Mouse (Mus musculus) MEL (cell line): ENCODE results near the gene Inpp5a. TPM values are rescaled to one million over a fixed set of nuclear protein-coding genes. Genes with fewer than 3 reads are reported as not detected.

Experiments
- DNase-seq: peaks from one replicate; pipeline ENCODE4 v3.0.0; 2011; ENCODE audit warnings: low read depth, low spot score
- H3K27ac ChIP-seq: 2 replicates; pipeline ENCODE4 v1.5.1; 2012; ENCODE audit warnings: low read depth, mild to moderate bottlenecking, control low read depth, low read length, moderate library complexity; ENCODE audit not compliant: control insufficient read depth
- H3K27me3 ChIP-seq, 2 experiments: fragments of 150-350 bp in 1 of 2; sonication (generic) in 1 of 2; 2 replicates each; pipeline ENCODE4 v1.6.1; 2012; ENCODE audit warnings: low read length in 2 of 2, mild to moderate bottlenecking in 2 of 2, improper control_type of control experiment in 1 of 2, moderate library complexity in 1 of 2; ENCODE audit not compliant: insufficient read depth in 2 of 2, control insufficient read depth in 1 of 2
- H3K36me3 ChIP-seq, 2 experiments: 2 replicates each; pipeline ENCODE4 v1.6.1; 2012 to 2014; ENCODE audit warnings: low read length in 2 of 2, improper control_type of control experiment in 1 of 2, inconsistent platforms in 1 of 2, mild to moderate bottlenecking in 1 of 2; ENCODE audit not compliant: insufficient read depth in 2 of 2, control insufficient read depth in 1 of 2
- H3K4me1 ChIP-seq, 2 experiments: fragments of 150-350 bp in 1 of 2; sonication (generic) in 1 of 2; 2 replicates each; pipeline ENCODE4 v1.6.1; 2012; ENCODE audit warnings: low read length in 2 of 2, improper control_type of control experiment in 1 of 2, mild to moderate bottlenecking in 1 of 2; ENCODE audit not compliant: insufficient read depth in 2 of 2, control insufficient read depth in 1 of 2
- H3K4me3 ChIP-seq, 2 experiments: fragments of 150-350 bp in 1 of 2; sonication (generic) in 1 of 2; 2 replicates each; pipeline ENCODE4 v1.5.1; 2012; ENCODE audit warnings: low read depth in 2 of 2, low read length in 2 of 2, mild to moderate bottlenecking in 2 of 2, moderate library complexity in 2 of 2, control low read depth in 1 of 2, improper control_type of control experiment in 1 of 2; ENCODE audit not compliant: control insufficient read depth in 1 of 2, insufficient read depth in 1 of 2
- H3K79me2 ChIP-seq: 2 replicates; pipeline ENCODE4 v1.6.1; 2012; ENCODE audit warnings: mild to moderate bottlenecking, low read length, moderate library complexity; ENCODE audit not compliant: control insufficient read depth, poor library complexity, insufficient read depth
- H3K9ac ChIP-seq: 2 replicates; pipeline ENCODE4 v1.6.1; 2012; ENCODE audit warnings: low read depth, mild to moderate bottlenecking, control low read depth, low read length, moderate library complexity; ENCODE audit not compliant: control insufficient read depth, poor library complexity, severe bottlenecking
- H3K9me3 ChIP-seq: fragments of 150-350 bp; sonication (generic); replicated peaks from 2 replicates; pipeline ENCODE4 v1.6.1; 2012; ENCODE audit warnings: mild to moderate bottlenecking, low read length, improper control_type of control experiment, moderate library complexity; ENCODE audit not compliant: insufficient read depth
- BHLHE40 ChIP-seq: IDR thresholded peaks from 2 replicates; pipeline ENCODE4 v1.6.1; 2012; ENCODE audit warnings: low read depth, mild to moderate bottlenecking, inconsistent platforms, low read length, improper control_type of control experiment, borderline replicate concordance
- CHD1 ChIP-seq: IDR thresholded peaks from 2 replicates; pipeline ENCODE4 v1.6.1; 2012; ENCODE audit warnings: low read depth, mild to moderate bottlenecking, inconsistent platforms, low read length, improper control_type of control experiment
- CTCF ChIP-seq, 3 experiments: IDR thresholded peaks in 2 of 3; conservative IDR thresholded peaks in 1 of 3; 2 replicates each; pipeline ENCODE4 v1.5.1; 2011 to 2012; ENCODE audit warnings: low read length in 3 of 3, low read depth in 2 of 3, mild to moderate bottlenecking in 2 of 3, improper control_type of control experiment in 1 of 3, inconsistent platforms in 1 of 3, mixed read lengths in 1 of 3, moderate library complexity in 1 of 3; ENCODE audit not compliant: control insufficient read depth in 1 of 3, insufficient read depth in 1 of 3, poor library complexity in 1 of 3, severe bottlenecking in 1 of 3
- EP300 ChIP-seq, 2 experiments: IDR thresholded peaks; 2 replicates each; pipeline ENCODE4 v1.6.1; 2011; ENCODE audit warnings: improper control_type of control experiment in 2 of 2, low read length in 2 of 2, low read depth in 1 of 2, mild to moderate bottlenecking in 1 of 2
- ETS1 ChIP-seq: IDR thresholded peaks from 2 replicates; pipeline ENCODE4 v1.6.1; 2012; ENCODE audit warnings: low read depth, mild to moderate bottlenecking, inconsistent platforms, low read length, improper control_type of control experiment, moderate library complexity
- GABPA ChIP-seq: IDR thresholded peaks from 2 replicates; pipeline ENCODE4 v1.6.1; 2012; ENCODE audit warnings: low read depth, mild to moderate bottlenecking, inconsistent platforms, low read length, improper control_type of control experiment, moderate library complexity
- GATA1 ChIP-seq: IDR thresholded peaks from 2 replicates; pipeline ENCODE4 v1.6.1; 2011; ENCODE audit warnings: low read depth, low read length, improper control_type of control experiment
- MAFK ChIP-seq: IDR thresholded peaks from 2 replicates; pipeline ENCODE4 v1.6.1; 2011; ENCODE audit warnings: low read depth, mild to moderate bottlenecking, low read length, improper control_type of control experiment, borderline replicate concordance
- MAX ChIP-seq: IDR thresholded peaks from 2 replicates; pipeline ENCODE4 v1.6.1; 2011; ENCODE audit warnings: low read length, improper control_type of control experiment
- MYC ChIP-seq: IDR thresholded peaks from 2 replicates; pipeline ENCODE4 v1.6.1; 2011; ENCODE audit warnings: low read depth, mild to moderate bottlenecking, low read length, improper control_type of control experiment, moderate library complexity
- POLR2A ChIP-seq, 2 experiments: IDR thresholded peaks; 2 replicates each; pipeline ENCODE4 v1.6.1; 2011 to 2012; ENCODE audit warnings: low read length in 2 of 2, mild to moderate bottlenecking in 2 of 2, control low read depth in 1 of 2, improper control_type of control experiment in 1 of 2, low read depth in 1 of 2, moderate library complexity in 1 of 2; ENCODE audit not compliant: control insufficient read depth in 1 of 2, insufficient read depth in 1 of 2, poor library complexity in 1 of 2
- POLR2AphosphoS2 ChIP-seq: IDR thresholded peaks from 2 replicates; pipeline ENCODE4 v1.6.1; 2011; ENCODE audit warnings: low read length, improper control_type of control experiment
- POLR2AphosphoS5 ChIP-seq: IDR thresholded peaks from 2 replicates; pipeline ENCODE4 v1.6.1; 2012; ENCODE audit warnings: low read depth, borderline replicate concordance, mild to moderate bottlenecking, inconsistent platforms, low read length, moderate library complexity, mixed read lengths
- RAD21 ChIP-seq: IDR thresholded peaks from 2 replicates; pipeline ENCODE4 v1.6.1; 2011; ENCODE audit warnings: mild to moderate bottlenecking, low read depth, low read length, improper control_type of control experiment
- SIN3A ChIP-seq: IDR thresholded peaks from 2 replicates; pipeline ENCODE4 v1.6.1; 2012; ENCODE audit warnings: low read length, improper control_type of control experiment, inconsistent platforms
- UBTF ChIP-seq: IDR thresholded peaks from 2 replicates; pipeline ENCODE4 v1.6.1; 2012; ENCODE audit warnings: low read depth, mild to moderate bottlenecking, inconsistent platforms, low read length, improper control_type of control experiment, moderate library complexity, borderline replicate concordance; ENCODE audit not compliant: insufficient read depth
- USF2 ChIP-seq, 2 experiments: IDR thresholded peaks; 2 replicates each; pipeline ENCODE4 v1.6.1; 2011 to 2012; ENCODE audit warnings: improper control_type of control experiment in 2 of 2, low read length in 2 of 2, borderline replicate concordance in 1 of 2, inconsistent platforms in 1 of 2, low read depth in 1 of 2, mild to moderate bottlenecking in 1 of 2; ENCODE audit not compliant: insufficient read depth in 1 of 2
- ZC3H11A ChIP-seq: IDR thresholded peaks from 2 replicates; pipeline ENCODE4 v1.6.1; 2012; ENCODE audit warnings: low read depth, mild to moderate bottlenecking, inconsistent platforms, low read length, improper control_type of control experiment
- polyA plus RNA-seq, 2 experiments: library from polyadenylated mRNA; stranded (reverse) in 1 of 2; unstranded in 1 of 2; fragments of >175 nt in 1 of 2; fragments of >200 nt in 1 of 2; gene quantifications; 2 replicates each; pipeline versions ENCODE4 v1.2.1 to v1.2.4; 2012; ENCODE audit warnings: low replicate concordance in 2 of 2, low read depth in 1 of 2; ENCODE audit not compliant: insufficient read length in 2 of 2, insufficient read depth in 1 of 2, missing spikeins in 1 of 2
- total RNA-seq: library from RNA; depleted of rRNA; stranded (reverse); fragments of 300-350 nt; gene quantifications from 2 replicates; pipeline ENCODE4 v1.2.3, GENCODE M21; 2012

Inpp5a gene
- total and polyA plus RNA-seq, 3 experiments: 5.7 to 14.4 TPM; not detected in 1

DNA sequence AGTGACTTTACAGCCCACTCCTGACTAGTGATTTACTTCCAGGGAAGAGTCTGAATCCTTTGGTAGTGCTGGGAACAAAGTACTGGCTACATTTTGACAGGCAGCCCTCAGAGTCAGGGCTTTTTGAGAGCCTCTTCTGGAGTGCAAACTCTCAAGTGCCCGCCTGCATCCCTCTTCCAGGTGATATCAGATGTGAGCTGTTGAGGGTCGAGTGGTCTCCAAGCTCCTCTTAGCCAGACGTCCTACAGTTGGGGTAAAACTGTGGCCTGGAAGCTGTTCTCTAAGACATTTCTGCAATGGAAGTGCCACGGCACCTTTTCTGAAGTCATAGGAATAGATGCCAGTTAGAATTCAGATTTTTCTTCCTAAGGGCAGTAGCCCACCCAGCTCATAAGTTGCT lies 8.7 kb upstream of the Inpp5a start:
- peaks cover 0 to 15% of the 10 kb centered on the region in 2 experiments; a peak in 3 of 4 replicates for H3K4me1 ChIP-seq
- H3K9ac ChIP-seq: no peak overlapping the region
- TF ChIP-seq BHLHE40 (no peak), POLR2AphosphoS2 (no peak), POLR2A (IDR thresholded peaks at IDR 0.05; ENCODE audit: control insufficient read depth in 1 of 2, insufficient read depth in 1 of 2, low read depth in 1 of 2, low read length in 2 of 2, poor library complexity in 1 of 2) (no peak), USF2 (IDR thresholded peaks at IDR 0.05; ENCODE audit: borderline replicate concordance in 1 of 2, insufficient read depth in 1 of 2, low read depth in 1 of 2, low read length in 2 of 2) (no peak)
- no peak overlapping the region for H3K4me3 ChIP-seq
- peaks cover 0 to 4% of the 10 kb centered on the region in 2 experiments; a peak in 2 of 4 replicates for H3K36me3 ChIP-seq
- no peak for DNase-seq
- H3K27me3 ChIP-seq: peaks cover 0 to 9% of the 10 kb centered on the region in 2 experiments; a peak in 3 of 4 replicates
- H3K79me2 ChIP-seq: no peaks in the 10 kb centered on the region
- H3K9me3 ChIP-seq: no peaks in the 10 kb centered on the region
- no peak overlapping the region for H3K27ac ChIP-seq

DNA sequence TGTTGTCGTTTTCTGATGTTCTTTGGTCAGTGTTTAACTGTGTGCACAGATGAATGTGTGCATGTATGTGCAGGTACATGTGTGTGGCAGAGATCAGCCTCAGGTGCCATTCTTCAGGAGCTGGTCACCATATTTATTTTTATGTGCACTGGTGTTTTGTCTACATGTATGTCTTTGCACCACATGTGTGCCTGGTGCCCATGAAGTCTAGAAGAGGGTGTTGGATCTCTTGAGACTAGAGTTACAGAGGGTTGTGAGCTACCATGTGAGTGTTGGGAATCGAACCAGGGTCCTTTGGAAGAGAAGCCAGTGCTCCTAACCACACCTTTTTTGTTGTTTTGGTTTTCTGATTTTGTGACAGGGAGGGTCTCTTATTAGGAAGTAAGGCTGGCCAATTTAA lies 7.0 kb upstream of the Inpp5a start:
- peaks cover 0 to 2% of the 10 kb centered on the region in 2 experiments; a peak in 2 of 4 replicates for H3K36me3 ChIP-seq
- no peaks in the 10 kb centered on the region for H3K79me2 ChIP-seq
- TF ChIP-seq GABPA: no peak
- no peak for TF ChIP-seq SIN3A
- TF ChIP-seq EP300 (IDR thresholded peaks at IDR 0.05; ENCODE audit: low read depth in 1 of 2, low read length in 2 of 2): no peak
- no peak for TF ChIP-seq GATA1
- TF ChIP-seq MYC: no peak
- no peak for TF ChIP-seq POLR2AphosphoS5
- no peak for TF ChIP-seq POLR2AphosphoS2
- no peak for TF ChIP-seq UBTF
- TF ChIP-seq CTCF (IDR thresholded peaks at IDR 0.05 in 2 of 3, conservative IDR thresholded peaks at IDR 0.05 in 1 of 3; ENCODE audit: control insufficient read depth in 1 of 3, insufficient read depth in 1 of 3, low read depth in 2 of 3, low read length in 3 of 3, poor library complexity in 1 of 3, severe bottlenecking in 1 of 3): no peak
- TF ChIP-seq RAD21: no peak
- TF ChIP-seq MAFK: no peak
- TF ChIP-seq ETS1: no peak
- no peak for TF ChIP-seq MAX
- no peak for TF ChIP-seq CHD1
- no peak for TF ChIP-seq ZC3H11A
- H3K4me1 ChIP-seq: peaks cover 0 to 12% of the 10 kb centered on the region in 2 experiments; a peak in 3 of 4 replicates
- DNase-seq: no peak
- no peak overlapping the region for H3K9ac ChIP-seq
- no peak overlapping the region for H3K4me3 ChIP-seq
- no peak overlapping the region for H3K27ac ChIP-seq
- H3K27me3 ChIP-seq: peaks cover 0 to 9% of the 10 kb centered on the region in 2 experiments; a peak in 2 of 4 replicates
- H3K9me3 ChIP-seq: no peaks in the 10 kb centered on the region
